Mouse (Mus musculus) G1E (cell line): Measurements from ENCODE around the gene Prpf3. TPM values are rescaled to one million over a fixed set of nuclear protein-coding genes. Genes with fewer than 3 reads are reported as not detected.
"Not testable (repeated sequence)": the region's sequence is repeated elsewhere in the genome, so short reads cannot be mapped to it uniquely, and the experiment has no call there.

Experiments used
- ATAC-seq: 2 replicates; pipeline ENCODE4 v1.8.0; 2016; ENCODE audit warnings: mild to moderate bottlenecking; ENCODE audit not compliant: insufficient number of reproducible peaks, poor library complexity, low FRiP score, severe bottlenecking; ENCODE audit errors: extremely low read depth
- DNase-seq: peaks from one replicate; pipeline ENCODE4 v3.0.0; 2012; ENCODE audit warnings: low spot score
- H3K27me3 ChIP-seq: 2 replicates; pipeline ENCODE4 v1.6.1; 2012; ENCODE audit warnings: mild to moderate bottlenecking, low read length, inconsistent platforms; ENCODE audit not compliant: insufficient read depth
- H3K36me3 ChIP-seq: replicated peaks from 2 replicates; pipeline ENCODE3; 2012; ENCODE audit warnings: mild to moderate bottlenecking, inconsistent platforms
- H3K4me1 ChIP-seq: 2 replicates; pipeline ENCODE4 v1.6.1; 2012; ENCODE audit warnings: low read depth, low read length, inconsistent platforms, mixed read lengths; ENCODE audit not compliant: insufficient read depth
- H3K4me3 ChIP-seq: 2 replicates; pipeline ENCODE4 v1.5.1; 2012; ENCODE audit warnings: low read depth, mild to moderate bottlenecking, inconsistent platforms, low read length, moderate library complexity, mixed read lengths
- H3K9me3 ChIP-seq: replicated peaks from 2 replicates; pipeline ENCODE4 v1.6.1; 2012; ENCODE audit warnings: inconsistent platforms
- CTCF ChIP-seq: IDR thresholded peaks from 2 replicates; pipeline ENCODE4 v1.5.1; 2012; ENCODE audit warnings: low read depth, low read length, inconsistent platforms, mixed read lengths
- GATA1 ChIP-seq: IDR thresholded peaks from 2 replicates; pipeline ENCODE4 v1.6.1; 2012; ENCODE audit warnings: borderline replicate concordance, low read length, inconsistent platforms, mixed read lengths
- GATA2 ChIP-seq: IDR thresholded peaks from 2 replicates; pipeline ENCODE4 v1.6.1; 2012; ENCODE audit warnings: low read depth, low read length, inconsistent platforms, borderline replicate concordance
- POLR2AphosphoS5 ChIP-seq: IDR thresholded peaks from 2 replicates; pipeline ENCODE4 v1.6.1; 2012; ENCODE audit warnings: low read depth, low read length, inconsistent platforms; ENCODE audit not compliant: insufficient replicate concordance
- TAL1 ChIP-seq: conservative IDR thresholded peaks from 2 replicates; pipeline ENCODE4 v1.6.1; 2012; ENCODE audit warnings: low read depth, low read length, inconsistent platforms, mixed read lengths
- polyA plus RNA-seq: library from polyadenylated mRNA; stranded (reverse); fragments of >175 nt; gene quantifications from 2 replicates; pipeline ENCODE4 v1.2.3, GENCODE M21; 2012
- total RNA-seq, 2 experiments: library from RNA; stranded (forward) in 1 of 2; stranded (reverse) in 1 of 2; fragments of 200-1000 nt in 1 of 2; fragments of >200 nt in 1 of 2; fragmentation: Nextera tagmentation in 1 of 2; gene quantifications; 2 replicates each; pipeline ENCODE4 v1.2.3; 2014 to 2017

Gene Prpf3
- total and polyA plus RNA-seq, 3 experiments: 17.5 to 77.2 (median 68.3) TPM

DNA sequence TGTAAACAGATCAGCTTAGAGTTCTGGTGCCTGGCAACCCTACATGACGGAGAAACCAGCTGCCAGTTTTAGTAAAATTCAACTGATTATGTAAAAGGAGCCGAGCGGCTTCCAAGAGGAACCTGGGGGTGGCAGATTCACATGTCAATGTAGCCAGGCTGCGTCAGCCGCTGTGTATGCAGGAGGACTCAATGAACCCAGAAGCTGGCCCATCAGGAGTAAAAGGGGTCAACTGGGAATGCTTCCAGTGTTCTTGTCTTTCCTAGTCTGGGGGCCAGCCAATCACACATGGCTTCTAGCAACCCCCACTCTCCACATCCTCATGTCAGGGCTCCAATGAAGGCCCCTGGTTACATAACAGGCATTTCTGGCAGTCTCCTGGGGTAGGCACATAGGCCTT lies 9.4 kb upstream of the Prpf3 start:
- Histone ChIP-seq H3K4me3 (no peak overlapping the region), H3K27me3 (no peaks in the 10 kb centered on the region), H3K4me1 (peaks cover 41% of the 10 kb centered on the region), H3K9me3 (no peaks in the 10 kb centered on the region), H3K36me3 (peaks cover 76% of the 10 kb centered on the region)
- TF ChIP-seq GATA2 (no peak), CTCF (no peak), GATA1 (no peak)
- no peak for DNase-seq
- ATAC-seq: no peak

DNA sequence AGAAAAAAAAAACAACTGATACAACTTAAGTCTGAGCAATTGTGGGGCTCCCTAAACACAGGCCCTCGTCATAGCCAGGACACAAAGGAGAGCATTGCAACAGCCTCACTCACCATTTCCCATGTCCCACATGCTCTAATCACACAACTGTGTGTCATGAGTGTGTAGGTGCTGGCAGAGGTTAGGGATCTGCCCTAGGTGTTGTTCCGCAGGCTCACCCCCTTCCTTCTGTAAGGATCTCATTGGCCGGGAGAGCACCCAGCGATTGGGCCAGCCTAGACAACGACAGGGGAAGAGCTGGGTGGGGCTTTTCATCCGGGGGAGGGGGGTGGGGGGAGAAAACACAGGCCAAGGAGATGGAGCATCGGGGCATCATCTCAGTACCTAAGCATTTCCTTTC lies 7.9 kb upstream of the Prpf3 start:
- peaks cover 64% of the 10 kb centered on the region for H3K36me3 ChIP-seq

DNA sequence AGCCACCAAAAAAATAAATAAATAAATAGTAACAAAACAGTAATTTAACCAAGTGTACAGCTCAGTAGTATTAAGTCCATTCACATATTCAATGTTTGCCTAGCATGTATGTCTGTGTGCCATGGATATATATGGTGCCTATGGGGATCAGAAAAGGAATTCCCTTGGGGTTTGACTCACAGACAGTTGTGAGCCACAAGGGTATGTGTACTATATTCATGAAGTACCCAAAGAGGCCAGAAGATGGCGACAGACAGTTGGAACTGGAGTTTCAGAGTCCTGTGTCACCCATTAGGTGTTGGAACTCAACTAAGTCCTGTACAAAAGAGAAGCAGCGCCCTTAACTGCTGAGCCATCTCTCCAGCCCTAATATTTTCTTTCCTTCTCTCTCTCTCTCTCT lies 6.1 kb upstream of the Prpf3 start:
- H3K36me3 ChIP-seq: peaks cover 47% of the 10 kb centered on the region
- TF ChIP-seq CTCF (peak; percentile 79), TAL1 (no peak)
- no peak overlapping the region for H3K4me3 ChIP-seq
- no peak for ATAC-seq
- no peaks in the 10 kb centered on the region for H3K27me3 ChIP-seq
- peak; percentile 39 for DNase-seq
- no peaks in the 10 kb centered on the region for H3K9me3 ChIP-seq
- H3K4me1 ChIP-seq: peaks cover 23% of the 10 kb centered on the region

More for the DNA sequence above, 7.9 kb upstream of the Prpf3 start:
- DNase-seq: no peak
- no peaks in the 10 kb centered on the region for H3K9me3 ChIP-seq
- ATAC-seq: no peak
- TF ChIP-seq POLR2AphosphoS5 (no peak), TAL1 (no peak), GATA2 (no peak)
- no peaks in the 10 kb centered on the region for H3K27me3 ChIP-seq
- no peak overlapping the region for H3K4me3 ChIP-seq
- peaks cover 27% of the 10 kb centered on the region for H3K4me1 ChIP-seq

DNA sequence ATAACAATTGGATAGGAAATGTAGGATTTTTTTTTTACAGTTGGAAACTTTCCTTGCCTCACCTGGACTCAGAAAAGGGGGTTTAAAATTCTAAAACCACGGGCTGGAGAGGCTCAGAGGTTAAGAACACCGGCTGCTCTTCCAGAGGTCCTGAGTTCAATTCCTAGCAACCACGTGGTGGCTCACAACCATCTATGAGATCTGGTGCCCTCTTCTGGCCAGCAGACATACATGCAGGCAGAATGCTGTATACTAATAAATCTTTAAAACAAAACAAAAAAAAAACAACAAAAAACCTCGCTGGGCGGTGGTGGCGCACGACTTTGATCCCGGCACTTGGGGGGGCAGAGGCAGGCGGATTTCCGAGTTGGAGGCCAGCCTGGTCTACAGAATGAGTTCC lies 5.5 kb upstream of the Prpf3 start:
- DNase-seq: no peak
- no peak overlapping the region for H3K4me3 ChIP-seq
- no peak for ATAC-seq

DNA sequence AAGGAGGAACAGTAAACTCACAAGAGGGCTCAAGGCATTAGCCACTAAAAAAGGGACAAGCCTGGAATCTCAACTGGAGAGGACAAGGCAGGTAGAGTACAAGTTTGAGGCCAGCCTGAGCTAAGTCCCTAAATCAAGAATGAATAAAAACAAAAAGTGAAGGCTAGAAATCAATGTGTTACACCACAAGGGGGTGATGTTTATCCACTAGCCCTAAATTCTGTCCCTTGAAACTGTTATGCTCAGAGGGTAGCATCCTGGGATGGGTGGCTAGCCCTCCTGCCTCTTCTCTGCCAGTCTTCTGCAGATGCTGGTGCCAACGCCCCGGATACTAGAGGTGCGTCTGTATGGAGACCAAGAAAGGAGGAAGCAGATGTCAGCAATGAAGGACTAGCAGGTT lies 4.6 kb upstream of the Prpf3 start:
- Histone ChIP-seq H3K4me1 (peaks cover 24% of the 10 kb centered on the region), H3K4me3 (no peak overlapping the region), H3K27me3 (no peaks in the 10 kb centered on the region), H3K36me3 (peaks cover 33% of the 10 kb centered on the region), H3K9me3 (no peaks in the 10 kb centered on the region)
- no peak for DNase-seq
- TF ChIP-seq GATA2 (no peak), TAL1 (no peak), CTCF (no peak), POLR2AphosphoS5 (no peak)
- no peak for ATAC-seq

More for the DNA sequence above, 5.5 kb upstream of the Prpf3 start:
- H3K9me3 ChIP-seq: no peaks in the 10 kb centered on the region
- no peak for TF ChIP-seq TAL1
- TF ChIP-seq GATA2: no peak
- no peak for TF ChIP-seq POLR2AphosphoS5
- TF ChIP-seq CTCF: 0 out of 2 replicates have a peak, but pooled peaks have one; percentile 30
- no peaks in the 10 kb centered on the region for H3K27me3 ChIP-seq
- peaks cover 26% of the 10 kb centered on the region for H3K4me1 ChIP-seq
- peaks cover 41% of the 10 kb centered on the region for H3K36me3 ChIP-seq

DNA sequence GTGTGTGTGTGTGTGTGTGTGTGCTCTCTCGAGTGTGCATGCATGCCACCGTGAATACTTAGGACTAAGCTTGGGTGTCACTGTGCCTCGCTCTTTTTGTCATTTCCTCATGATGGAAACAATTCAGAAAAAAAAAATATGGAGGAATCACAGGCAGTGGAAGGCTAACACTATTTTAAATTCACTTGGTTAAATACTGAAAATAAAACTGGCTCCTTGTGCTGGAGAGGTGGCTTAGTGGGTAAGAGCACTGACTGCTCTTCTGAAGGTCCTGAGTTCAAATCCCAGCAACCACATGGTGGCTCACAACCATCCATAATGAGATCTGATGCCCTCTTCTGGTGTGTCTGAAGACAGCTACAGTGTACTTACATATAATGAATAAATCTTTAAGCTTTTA lies 2.6 kb upstream of the Prpf3 start:
- Histone ChIP-seq H3K4me1 (peaks cover 21% of the 10 kb centered on the region), H3K36me3 (peaks cover 20% of the 10 kb centered on the region)
- not testable (repeated sequence) for ATAC-seq, H3K4me3 ChIP-seq, DNase-seq, H3K27me3 ChIP-seq, H3K9me3 ChIP-seq

DNA sequence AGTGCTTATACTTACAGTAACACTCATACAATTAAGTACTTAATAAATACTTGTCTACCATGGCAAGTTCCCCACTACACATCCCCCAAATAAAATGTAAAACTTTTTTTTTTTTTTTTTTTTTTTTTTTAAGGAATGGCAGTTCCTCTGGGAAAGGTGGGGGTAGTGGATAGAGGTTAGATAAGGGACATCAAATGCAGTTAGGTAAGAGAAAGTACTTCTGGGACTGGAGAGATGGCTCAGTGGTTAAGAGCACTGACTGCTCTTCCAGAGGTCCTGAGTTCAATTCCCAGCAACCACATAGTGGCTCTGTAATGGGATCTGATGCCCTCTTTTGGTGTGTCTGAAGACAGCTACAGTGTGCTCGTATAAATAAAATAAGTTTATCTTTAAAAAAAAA lies 1.4 kb upstream of the Prpf3 start:
- H3K27me3 ChIP-seq, H3K9me3 ChIP-seq, H3K4me3 ChIP-seq, ATAC-seq, DNase-seq: not testable (repeated sequence)
- peaks cover 25% of the 10 kb centered on the region for H3K36me3 ChIP-seq
- H3K4me1 ChIP-seq: peaks cover 29% of the 10 kb centered on the region
